Mouse (Mus musculus): ENCODE measurements around the gene Mrpl17.
A peak's percentile ranks its signal among the peaks of the same experiment; 100 is the strongest.
"Not testable (repeated sequence)": the region's sequence is repeated elsewhere in the genome, so short reads cannot be mapped to it uniquely, and the experiment has no call there.

The Mrpl17 gene

GRCm38 (mm10) chr7:105810877-105811489 lies at the start of gene Mrpl17:
Mrpl17 (minus strand) TSS chr7:105811099.
- DNase-seq: peak; percentile 100

- DNase-seq: not testable (repeated sequence)
Observed at GRCm38 (mm10) chr7:105855718-105856560, 45.0 kb upstream of the Mrpl17 start.

GRCm38 (mm10) chr7:105824281-105824680 lies 13.4 kb upstream of the Mrpl17 start:
- no peak for DNase-seq

GRCm38 (mm10) chr7:105818483-105818882 lies 7.6 kb upstream of the Mrpl17 start:
- no peak for DNase-seq

GRCm38 (mm10) chr7:105816736-105817135 lies 5.8 kb upstream of the Mrpl17 start:
- DNase-seq: no peak

- no peak for DNase-seq
Observed at GRCm38 (mm10) chr7:105813326-105813725, 2.4 kb upstream of the Mrpl17 start.

GRCm38 (mm10) chr7:105812566-105812965 lies 1.7 kb upstream of the Mrpl17 start:
- no peak for DNase-seq

- DNase-seq: peak in 1 of 2 experiments; percentile 30
Observed at GRCm38 (mm10) chr7:105811516-105811915, 617 bp upstream of the Mrpl17 start.

GRCm38 (mm10) chr7:105810280-105810876 lies 521 bp downstream of the Mrpl17 start:
- DNase-seq: no peak

GRCm38 (mm10) chr7:105809836-105810235 lies 1.1 kb downstream of the Mrpl17 start:
- peak in 1 of 2 experiments; percentile 14 for DNase-seq

GRCm38 (mm10) chr7:105808385-105808784 lies 2.5 kb downstream of the Mrpl17 start:
- DNase-seq: no peak

- no peak for DNase-seq
Observed at GRCm38 (mm10) chr7:105806716-105807115, 4.2 kb downstream of the Mrpl17 start.

- no peak for DNase-seq
Observed at GRCm38 (mm10) chr7:105806125-105806524, 4.8 kb downstream of the Mrpl17 start.

GRCm38 (mm10) chr7:105803428-105803827 lies 7.5 kb downstream of the Mrpl17 start:
- DNase-seq: no peak

- no peak for DNase-seq
Observed at GRCm38 (mm10) chr7:105802771-105803170, 8.1 kb downstream of the Mrpl17 start.

GRCm38 (mm10) chr7:105802312-105802711 lies 8.6 kb downstream of the Mrpl17 start:
- no peak for DNase-seq

GRCm38 (mm10) chr7:105796972-105797371 lies 13.9 kb downstream of the Mrpl17 start:
- no peak for DNase-seq

GRCm38 (mm10) chr7:105795759-105796366 lies 15.0 kb downstream of the Mrpl17 start:
- DNase-seq: no peak

GRCm38 (mm10) chr7:105793701-105794100 lies 17.2 kb downstream of the Mrpl17 start:
- no peak for DNase-seq

- DNase-seq: no peak
Observed at GRCm38 (mm10) chr7:105791147-105791546, 19.8 kb downstream of the Mrpl17 start.

GRCm38 (mm10) chr7:105787285-105788140 lies 23.4 kb downstream of the Mrpl17 start, which contains the start of gene Dchs1:
Dchs1 (minus strand) TSS chr7:105787654.
- no peak for DNase-seq

Data from thymus, adult 18-20 months (tissue).